Mouse (Mus musculus): ENCODE results near the gene Pak7. TPM values are rescaled to one million over a fixed set of nuclear protein-coding genes. Genes with fewer than 3 reads are reported as not detected.

Gene Pak7
- polyA plus RNA-seq, 2 experiments, result 0.01 to 0.04 TPM

DNA sequence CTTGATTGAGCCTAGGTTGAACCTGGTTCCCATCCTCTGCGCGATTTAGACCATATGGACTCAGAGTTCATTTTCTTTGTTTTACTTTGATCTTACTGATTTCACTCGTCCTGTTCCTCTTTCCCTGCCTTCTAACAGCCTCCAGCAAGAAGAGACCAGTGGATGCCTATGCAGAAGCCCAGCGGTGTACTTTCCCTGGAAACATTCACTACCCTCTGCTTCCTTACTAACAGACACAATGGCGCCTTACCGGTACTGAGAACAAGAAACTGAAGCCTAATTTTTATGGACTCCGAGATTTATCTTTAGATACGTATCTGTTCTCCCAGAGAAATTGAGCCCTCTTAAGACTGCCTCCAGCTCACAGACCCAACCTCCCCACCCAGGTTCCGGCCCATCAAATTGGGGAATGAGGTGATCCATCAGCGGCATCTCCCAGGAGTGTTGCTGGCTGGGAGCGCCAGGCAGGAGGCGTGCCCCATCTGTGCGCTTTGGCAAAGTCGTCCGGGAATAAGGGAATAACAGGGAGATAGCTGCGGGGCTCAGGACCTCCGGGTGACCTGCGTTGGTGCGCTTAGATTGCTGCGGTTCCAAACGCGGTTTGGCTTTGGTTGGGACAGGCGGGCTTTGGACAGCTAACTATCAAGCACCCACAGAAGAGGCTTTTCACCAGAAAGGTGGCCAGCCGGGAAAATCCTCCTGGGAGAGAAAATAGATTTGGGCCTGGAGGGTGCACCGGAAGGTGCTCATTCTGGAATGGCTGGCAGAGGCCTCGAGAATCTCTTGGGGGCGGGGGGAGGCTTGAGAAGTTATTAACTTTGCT lies 336.8 kb downstream of the Pak7 start:
- Histone ChIP-seq H3K9ac (replicated peaks) (no peak overlapping the region), H3K36me3 (replicated peaks; ENCODE audit: control insufficient read depth, insufficient read depth, low read depth) (no peaks in the 10 kb centered on the region), H3K27ac (no peak overlapping the region), H3K27me3 (ENCODE audit: control insufficient read depth, insufficient read depth, low read length) (no peaks in the 10 kb centered on the region), H3K4me1 (replicated peaks; ENCODE audit: control insufficient read depth in 2 of 2, insufficient read depth in 2 of 2, low read length in 1 of 2) (no peaks in the 10 kb centered on the region), H3K9me3 (ENCODE audit: control insufficient read depth, low read length) (no peaks in the 10 kb centered on the region), H3K4me2 (ENCODE audit: low read depth) (no peak overlapping the region), H3K4me3 (ENCODE audit: insufficient read depth in 1 of 2, low read depth in 2 of 2, low read length in 2 of 2) (no peak overlapping the region)
- TF ChIP-seq CTCF (IDR thresholded peaks at IDR 0.05; ENCODE audit: low read depth) (no peak), EP300 (IDR thresholded peaks at IDR 0.05; ENCODE audit: low read depth) (no peak)
- DNase-seq (ENCODE audit: low read depth in 3 of 3, low spot score in 3 of 3), result no peak
- WGBS (ENCODE audit: insufficient replicate concordance), result 23% methylated on average over 27 of the region's 27 CpGs
- ATAC-seq (ENCODE audit: insufficient read depth), result no peak

DNA sequence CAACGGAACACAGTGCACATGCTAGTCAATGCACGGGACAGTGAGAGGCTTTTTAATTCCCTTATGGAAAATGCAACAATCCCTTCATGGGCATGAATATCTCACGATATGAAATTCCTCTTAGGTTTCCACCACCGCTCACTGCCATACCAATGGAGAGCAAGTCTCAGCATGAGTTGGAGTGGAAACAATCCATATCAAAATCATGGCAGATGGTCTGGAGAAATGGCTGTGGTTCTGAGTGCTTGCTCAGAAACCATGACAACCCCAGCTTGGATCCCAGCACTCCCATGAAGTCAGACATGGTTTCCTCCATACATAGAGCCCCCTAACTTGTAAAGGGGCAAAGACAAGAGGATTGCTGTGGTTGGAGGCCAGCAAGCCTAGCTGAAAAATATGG lies 339.3 kb downstream of the Pak7 start:
- TF ChIP-seq EP300 (IDR thresholded peaks at IDR 0.05; ENCODE audit: low read depth) (no peak), CTCF (IDR thresholded peaks at IDR 0.05; ENCODE audit: low read depth) (no peak)
- Histone ChIP-seq H3K36me3 (replicated peaks; ENCODE audit: control insufficient read depth, insufficient read depth, low read depth) (no peaks in the 10 kb centered on the region), H3K4me1 (replicated peaks; ENCODE audit: control insufficient read depth in 2 of 2, insufficient read depth in 2 of 2, low read length in 1 of 2) (no peaks in the 10 kb centered on the region), H3K4me2 (ENCODE audit: low read depth) (no peak overlapping the region), H3K4me3 (ENCODE audit: insufficient read depth in 1 of 2, low read depth in 2 of 2, low read length in 2 of 2) (no peak overlapping the region), H3K27me3 (ENCODE audit: control insufficient read depth, insufficient read depth, low read length) (no peaks in the 10 kb centered on the region), H3K9ac (replicated peaks) (no peak overlapping the region), H3K9me3 (ENCODE audit: control insufficient read depth, low read length) (no peaks in the 10 kb centered on the region), H3K27ac (no peak overlapping the region)
- WGBS (ENCODE audit: insufficient replicate concordance), result 65% methylated on average over 4 of the region's 4 CpGs
- DNase-seq (ENCODE audit: low read depth in 3 of 3, low spot score in 3 of 3), result no peak
- no peak for ATAC-seq (ENCODE audit: insufficient read depth)

Other genes starting within 250 kb of the Pak7 start
- gene Ankef1, start 113.9 kb upstream of the Pak7 start, polyA plus RNA-seq (2012; rRNA removed), result not detected in 2 replicates
- gene Ankef1, start 113.9 kb upstream of the Pak7 start, polyA plus RNA-seq (2014; fragmentation: Nextera tagmentation; extraction: Ambion mirVana), result not detected in 2 replicates